Mouse (Mus musculus): ENCODE data around the gene Myl6. TPM values are rescaled to one million over a fixed set of nuclear protein-coding genes. Genes with fewer than 3 reads are reported as not detected.

The Myl6 gene
- polyA plus RNA-seq, 1 experiment from 2014 or later = 943 TPM

GRCm38 (mm10) chr10:128524111-128524731 is 30.3 kb upstream of the Myl6 start:
- peak overlapping the region; percentile 81 for H3K9ac ChIP-seq
- peaks cover 13% of the 10 kb centered on the region; the same call in 1 of the 2 replicates for H3K36me3 ChIP-seq
- H3K4me1 ChIP-seq (replicated peaks) = peaks cover 29% of the 10 kb centered on the region
- no peaks in the 10 kb centered on the region for H3K9me3 ChIP-seq
- H3K27me3 ChIP-seq = peaks cover 24% of the 10 kb centered on the region
- ATAC-seq (ENCODE audit: low FRiP score) = no peak
- H3K27ac ChIP-seq = peak overlapping the region; percentile 69; the same call in 1 of the 2 replicates
- H3K4me3 ChIP-seq = peak overlapping the region; percentile 70
- peak overlapping the region; percentile 99 for H3K4me2 ChIP-seq
- 7% methylated on average over 11 of the region's 11 CpGs for WGBS

GRCm38 (mm10) chr10:128522351-128522750 is 28.4 kb upstream of the Myl6 start:
- 81% methylated on average over 6 of the region's 6 CpGs for WGBS
- Histone ChIP-seq H3K36me3 (peaks cover 20% of the 10 kb centered on the region; the same call in 1 of the 2 replicates), H3K9ac (no peak overlapping the region), H3K27ac (no peak overlapping the region), H3K4me2 (no peak overlapping the region), H3K4me3 (no peak overlapping the region), H3K4me1 (replicated peaks) (peaks cover 29% of the 10 kb centered on the region), H3K27me3 (peaks cover 36% of the 10 kb centered on the region), H3K9me3 (no peaks in the 10 kb centered on the region)
- ATAC-seq (ENCODE audit: low FRiP score) = no peak

GRCm38 (mm10) chr10:128520591-128520990 is 26.6 kb upstream of the Myl6 start:
- H3K9ac ChIP-seq = no peak overlapping the region
- H3K36me3 ChIP-seq = peaks cover 32% of the 10 kb centered on the region
- ATAC-seq (ENCODE audit: low FRiP score) = no peak
- no peak overlapping the region for H3K27ac ChIP-seq
- 90% methylated on average over 16 of the region's 16 CpGs for WGBS
- H3K27me3 ChIP-seq = peaks cover 48% of the 10 kb centered on the region
- H3K4me3 ChIP-seq = no peak overlapping the region
- no peak overlapping the region for H3K4me2 ChIP-seq
- no peaks in the 10 kb centered on the region for H3K9me3 ChIP-seq
- H3K4me1 ChIP-seq (replicated peaks) = peaks cover 18% of the 10 kb centered on the region

GRCm38 (mm10) chr10:128518833-128519232 is 24.9 kb upstream of the Myl6 start:
- H3K36me3 ChIP-seq = peaks cover 43% of the 10 kb centered on the region
- no peak for ATAC-seq (ENCODE audit: low FRiP score)

GRCm38 (mm10) chr10:128516677-128517076 is 22.7 kb upstream of the Myl6 start:
- Histone ChIP-seq H3K9me3 (no peaks in the 10 kb centered on the region), H3K4me2 (no peak overlapping the region), H3K27ac (no peak overlapping the region), H3K4me1 (replicated peaks) (no peaks in the 10 kb centered on the region), H3K27me3 (peaks cover 40% of the 10 kb centered on the region), H3K9ac (no peak overlapping the region), H3K4me3 (no peak overlapping the region), H3K36me3 (peaks cover 54% of the 10 kb centered on the region)
- no peak for ATAC-seq (ENCODE audit: low FRiP score)
- 15% methylated on average over 6 of the region's 6 CpGs for WGBS

More at GRCm38 (mm10) chr10:128518833-128519232, 24.9 kb upstream of the Myl6 start:
- H3K4me3 ChIP-seq = no peak overlapping the region
- 74% methylated on average over 7 of the region's 7 CpGs for WGBS
- peaks cover 52% of the 10 kb centered on the region for H3K27me3 ChIP-seq
- H3K9ac ChIP-seq = no peak overlapping the region
- peaks cover under 1% of the 10 kb centered on the region for H3K4me1 ChIP-seq (replicated peaks)
- H3K27ac ChIP-seq = no peak overlapping the region
- no peak overlapping the region for H3K4me2 ChIP-seq
- no peaks in the 10 kb centered on the region for H3K9me3 ChIP-seq

GRCm38 (mm10) chr10:128516029-128516428 is 22.1 kb upstream of the Myl6 start:
- WGBS = 22% methylated on average over 20 of the region's 20 CpGs
- no peak overlapping the region for H3K27ac ChIP-seq
- no peak overlapping the region for H3K4me2 ChIP-seq
- H3K9ac ChIP-seq = no peak overlapping the region
- no peaks in the 10 kb centered on the region for H3K9me3 ChIP-seq
- H3K36me3 ChIP-seq = peaks cover 57% of the 10 kb centered on the region
- no peak for ATAC-seq (ENCODE audit: low FRiP score)
- H3K27me3 ChIP-seq = peaks cover 40% of the 10 kb centered on the region
- no peaks in the 10 kb centered on the region for H3K4me1 ChIP-seq (replicated peaks)
- no peak overlapping the region for H3K4me3 ChIP-seq

- Histone ChIP-seq H3K4me3 (no peak overlapping the region), H3K9me3 (no peaks in the 10 kb centered on the region), H3K27ac (no peak overlapping the region), H3K4me1 (replicated peaks) (no peaks in the 10 kb centered on the region), H3K4me2 (no peak overlapping the region), H3K27me3 (peaks cover 40% of the 10 kb centered on the region), H3K9ac (no peak overlapping the region), H3K36me3 (peaks cover 55% of the 10 kb centered on the region)
- WGBS = 86% methylated on average over 4 of the region's 4 CpGs
- ATAC-seq (ENCODE audit: low FRiP score) = no peak
These were observed 21.1 kb upstream of the Myl6 start for GRCm38 (mm10) chr10:128515044-128515443.

- ATAC-seq (ENCODE audit: low FRiP score) = no peak
- H3K9ac ChIP-seq = no peak overlapping the region
- no peak overlapping the region for H3K4me3 ChIP-seq
- no peak overlapping the region for H3K27ac ChIP-seq
- no peaks in the 10 kb centered on the region for H3K9me3 ChIP-seq
- H3K4me2 ChIP-seq = no peak overlapping the region
- H3K27me3 ChIP-seq = peaks cover 19% of the 10 kb centered on the region
- H3K36me3 ChIP-seq = peaks cover 55% of the 10 kb centered on the region
- no peaks in the 10 kb centered on the region for H3K4me1 ChIP-seq (replicated peaks)
- WGBS = 90% methylated on average over 12 of the region's 12 CpGs
These were observed 17.8 kb upstream of the Myl6 start for GRCm38 (mm10) chr10:128511761-128512160.

GRCm38 (mm10) chr10:128511189-128511588 is 17.2 kb upstream of the Myl6 start:
- Histone ChIP-seq H3K4me3 (no peak overlapping the region), H3K4me2 (no peak overlapping the region), H3K36me3 (peaks cover 51% of the 10 kb centered on the region), H3K27me3 (peaks cover 14% of the 10 kb centered on the region), H3K9ac (no peak overlapping the region), H3K27ac (no peak overlapping the region), H3K4me1 (replicated peaks) (no peaks in the 10 kb centered on the region), H3K9me3 (no peaks in the 10 kb centered on the region)
- 91% methylated on average over 9 of the region's 9 CpGs for WGBS
- no peak for ATAC-seq (ENCODE audit: low FRiP score)

GRCm38 (mm10) chr10:128510301-128510700 is 16.4 kb upstream of the Myl6 start:
- Histone ChIP-seq H3K27me3 (peaks cover 5% of the 10 kb centered on the region), H3K27ac (no peak overlapping the region), H3K36me3 (peaks cover 44% of the 10 kb centered on the region), H3K9ac (no peak overlapping the region), H3K4me1 (replicated peaks) (no peaks in the 10 kb centered on the region), H3K9me3 (no peaks in the 10 kb centered on the region), H3K4me3 (no peak overlapping the region), H3K4me2 (no peak overlapping the region)
- ATAC-seq (ENCODE audit: low FRiP score) = no peak
- 91% methylated on average over 11 of the region's 11 CpGs for WGBS

GRCm38 (mm10) chr10:128509831-128510230 is 15.9 kb upstream of the Myl6 start:
- WGBS = 83% methylated on average over 4 of the region's 4 CpGs
- H3K36me3 ChIP-seq = peaks cover 40% of the 10 kb centered on the region
- H3K4me1 ChIP-seq (replicated peaks) = no peaks in the 10 kb centered on the region
- H3K9ac ChIP-seq = no peak overlapping the region
- H3K9me3 ChIP-seq = no peaks in the 10 kb centered on the region
- peaks cover under 1% of the 10 kb centered on the region; the same call in 1 of the 2 replicates for H3K27me3 ChIP-seq
- no peak for ATAC-seq (ENCODE audit: low FRiP score)
- H3K4me2 ChIP-seq = no peak overlapping the region
- H3K27ac ChIP-seq = no peak overlapping the region
- H3K4me3 ChIP-seq = no peak overlapping the region

- no peak for ATAC-seq (ENCODE audit: low FRiP score)
- WGBS = 87% methylated on average over 9 of the region's 9 CpGs
These were observed 15.3 kb upstream of the Myl6 start for GRCm38 (mm10) chr10:128509203-128509602.

GRCm38 (mm10) chr10:128508260-128508659 is 14.3 kb upstream of the Myl6 start:
- Histone ChIP-seq H3K9me3 (no peaks in the 10 kb centered on the region), H3K27ac (no peak overlapping the region), H3K4me1 (replicated peaks) (peaks cover 4% of the 10 kb centered on the region; the same call in 1 of the 2 replicates), H3K36me3 (peaks cover 30% of the 10 kb centered on the region), H3K9ac (no peak overlapping the region), H3K4me2 (no peak overlapping the region), H3K27me3 (no peaks in the 10 kb centered on the region), H3K4me3 (no peak overlapping the region)
- ATAC-seq (ENCODE audit: low FRiP score) = no peak
- WGBS = 81% methylated on average over 9 of the region's 9 CpGs

More at GRCm38 (mm10) chr10:128509203-128509602, 15.3 kb upstream of the Myl6 start:
- H3K4me2 ChIP-seq = no peak overlapping the region
- no peaks in the 10 kb centered on the region for H3K4me1 ChIP-seq (replicated peaks)
- H3K9me3 ChIP-seq = no peaks in the 10 kb centered on the region
- H3K9ac ChIP-seq = no peak overlapping the region
- H3K4me3 ChIP-seq = no peak overlapping the region
- no peaks in the 10 kb centered on the region for H3K27me3 ChIP-seq
- peaks cover 39% of the 10 kb centered on the region for H3K36me3 ChIP-seq
- H3K27ac ChIP-seq = no peak overlapping the region
